Mouse (Mus musculus): ENCODE results near the gene Stpg2. TPM values are rescaled to one million over a fixed set of nuclear protein-coding genes. Genes with fewer than 3 reads are reported as not detected.

Stpg2 gene
- polyA plus RNA-seq (2012; rRNA removed): 7.5 and 8.0 TPM in 2 replicates

DNA sequence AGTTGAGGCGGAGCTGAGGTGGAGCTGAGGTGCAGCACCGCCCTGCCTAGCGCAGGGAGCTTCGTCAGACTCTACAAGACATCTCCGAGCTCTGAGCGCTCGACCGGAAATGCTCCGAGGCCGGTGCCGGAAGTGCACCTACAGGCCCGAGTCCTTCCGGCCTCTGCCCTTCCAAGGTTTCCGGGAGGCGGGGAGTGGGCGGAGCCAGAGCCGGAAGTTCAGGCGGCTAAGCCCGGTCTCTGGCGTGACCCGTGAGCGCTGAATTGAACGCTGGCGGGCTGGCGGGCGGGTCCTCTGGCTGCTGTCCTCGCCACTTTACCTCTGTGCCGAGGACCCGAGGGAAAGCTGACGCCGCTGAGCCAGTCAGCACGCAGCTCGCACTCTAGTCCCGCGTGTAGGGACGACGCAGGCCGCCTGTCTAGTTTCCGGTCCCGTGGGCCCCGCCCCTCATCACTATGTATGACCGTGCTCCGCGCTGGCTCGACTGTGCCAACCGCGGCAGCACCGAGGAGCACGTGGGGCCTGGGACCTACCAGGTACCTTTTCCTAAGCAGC is at the start of gene Stpg2:
Stpg2 (plus strand) TSS at position 251 of the 555 bp plus-strand sequence.
- peak within 1 kb of the TSS; percentile 96 for H3K27ac ChIP-seq (ENCODE audit: control insufficient read depth, insufficient read depth, low read depth, low read length)
- no peaks in the 10 kb centered on the region for H3K27me3 ChIP-seq (ENCODE audit: control insufficient read depth, insufficient read depth, low read length)
- H3K4me3 ChIP-seq (ENCODE audit: control insufficient read depth, low read depth, low read length): peak within 1 kb of the TSS; percentile 97
- no peaks in the 10 kb centered on the region; the same call in 1 of the 2 replicates for H3K4me1 ChIP-seq (ENCODE audit: control insufficient read depth, insufficient read depth, low read length)
- H3K36me3 ChIP-seq (ENCODE audit: control insufficient read depth, insufficient read depth, low read length): no peaks in the 10 kb centered on the region
- TF ChIP-seq CTCF (IDR thresholded peaks at IDR 0.05; ENCODE audit: control insufficient read depth, insufficient read depth, insufficient replicate concordance, low read depth, low read length) (0 out of 2 replicates have a peak, but pooled peaks have one; percentile 7), POLR2A (IDR thresholded peaks at IDR 0.05; ENCODE audit: control insufficient read depth, low read depth, low read length) (peak; percentile 70)

DNA sequence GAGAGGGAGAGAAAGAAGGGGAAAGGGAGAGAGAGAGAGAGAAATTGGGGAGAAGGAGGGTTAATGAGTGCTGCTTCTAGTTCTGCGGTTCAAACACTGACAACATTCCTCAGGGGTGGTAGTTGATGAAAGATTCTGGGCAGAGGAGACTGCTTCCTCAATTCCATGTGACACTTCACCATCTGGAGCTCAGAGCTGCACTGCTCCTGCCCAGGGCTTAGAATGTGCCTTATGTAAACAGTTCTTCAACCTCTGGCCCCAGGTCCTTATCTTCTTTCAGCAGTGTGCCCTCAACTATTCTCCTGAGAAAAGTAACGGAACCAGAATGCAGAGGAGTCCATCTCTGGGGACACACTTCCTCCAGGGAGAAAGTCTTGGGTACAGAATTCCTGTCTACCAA is 43.3 kb upstream of the Stpg2 start:
- Histone ChIP-seq H3K4me1 (ENCODE audit: control insufficient read depth, insufficient read depth, low read length) (no peaks in the 10 kb centered on the region), H3K4me3 (ENCODE audit: control insufficient read depth, low read depth, low read length) (no peak overlapping the region), H3K36me3 (ENCODE audit: control insufficient read depth, insufficient read depth, low read length) (no peaks in the 10 kb centered on the region), H3K27ac (ENCODE audit: control insufficient read depth, insufficient read depth, low read depth, low read length) (no peak overlapping the region), H3K27me3 (ENCODE audit: control insufficient read depth, insufficient read depth, low read length) (no peaks in the 10 kb centered on the region)
- TF ChIP-seq POLR2A (IDR thresholded peaks at IDR 0.05; ENCODE audit: control insufficient read depth, low read depth, low read length) (no peak), CTCF (IDR thresholded peaks at IDR 0.05; ENCODE audit: control insufficient read depth, insufficient read depth, insufficient replicate concordance, low read depth, low read length) (no peak)

DNA sequence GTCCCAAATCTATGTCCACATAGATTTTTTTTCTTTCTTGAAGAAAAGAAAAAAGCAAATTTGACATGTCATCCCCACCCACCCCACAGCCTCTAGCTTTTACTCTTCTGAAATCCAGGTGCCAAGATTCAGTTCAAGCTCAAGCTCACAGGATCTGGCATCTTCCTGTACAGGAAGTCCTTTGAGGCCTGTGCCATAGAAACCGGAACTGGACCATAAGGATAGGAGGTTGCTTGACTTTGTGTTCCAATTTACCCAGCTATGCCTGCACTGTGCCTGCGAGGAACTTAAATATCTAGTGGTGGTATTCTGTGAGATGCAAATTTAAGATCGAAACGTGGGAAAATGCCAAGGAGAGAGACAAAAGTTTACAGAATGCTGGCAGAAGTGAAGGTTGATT is 42.8 kb upstream of the Stpg2 start:
- no peak for TF ChIP-seq POLR2A (IDR thresholded peaks at IDR 0.05; ENCODE audit: control insufficient read depth, low read depth, low read length)
- TF ChIP-seq CTCF (IDR thresholded peaks at IDR 0.05; ENCODE audit: control insufficient read depth, insufficient read depth, insufficient replicate concordance, low read depth, low read length): no peak
- Histone ChIP-seq H3K27me3 (ENCODE audit: control insufficient read depth, insufficient read depth, low read length) (no peaks in the 10 kb centered on the region), H3K4me1 (ENCODE audit: control insufficient read depth, insufficient read depth, low read length) (no peaks in the 10 kb centered on the region), H3K27ac (ENCODE audit: control insufficient read depth, insufficient read depth, low read depth, low read length) (no peak overlapping the region), H3K4me3 (ENCODE audit: control insufficient read depth, low read depth, low read length) (no peak overlapping the region), H3K36me3 (ENCODE audit: control insufficient read depth, insufficient read depth, low read length) (no peaks in the 10 kb centered on the region)

DNA sequence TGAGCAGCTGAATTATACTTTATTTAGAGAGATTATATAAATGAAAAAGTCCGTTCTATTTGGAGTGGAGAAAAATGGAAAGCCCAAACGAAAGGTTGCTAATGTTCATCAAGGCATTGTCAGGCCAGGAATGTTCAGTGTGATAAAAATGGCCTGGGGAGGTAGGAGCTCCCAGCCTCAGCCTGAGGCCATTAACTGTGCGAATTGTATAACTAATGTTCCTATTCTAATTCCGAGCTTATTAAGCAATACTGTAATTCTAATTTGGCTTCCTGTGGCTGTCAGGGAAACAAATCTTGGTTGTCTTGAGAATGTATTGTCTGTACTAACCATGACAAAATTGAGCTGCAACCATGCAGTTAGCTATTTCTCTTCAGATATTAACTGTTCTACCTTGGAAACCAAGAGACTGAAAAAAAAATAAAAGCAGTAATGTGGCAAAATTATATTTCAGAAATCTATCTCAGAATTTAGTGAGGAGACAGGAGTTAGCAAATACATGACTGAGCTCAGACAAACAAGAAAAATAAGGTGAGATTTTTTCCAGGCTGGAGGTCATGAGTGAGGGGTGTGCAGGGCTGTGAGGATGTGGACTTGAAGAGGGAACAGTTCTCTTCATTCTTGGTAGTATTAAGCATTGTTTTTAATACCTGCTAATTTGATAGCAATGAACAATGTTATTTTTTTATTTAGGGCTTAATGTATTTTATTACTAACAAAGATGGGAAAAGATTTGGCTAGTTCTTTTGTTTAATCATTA is 36.8 kb upstream of the Stpg2 start:
- no peaks in the 10 kb centered on the region for H3K4me1 ChIP-seq (ENCODE audit: control insufficient read depth, insufficient read depth, low read length)
- H3K27me3 ChIP-seq (ENCODE audit: control insufficient read depth, insufficient read depth, low read length): no peaks in the 10 kb centered on the region
- no peaks in the 10 kb centered on the region for H3K36me3 ChIP-seq (ENCODE audit: control insufficient read depth, insufficient read depth, low read length)
- H3K27ac ChIP-seq (ENCODE audit: control insufficient read depth, insufficient read depth, low read depth, low read length): no peak overlapping the region
- no peak for TF ChIP-seq CTCF (IDR thresholded peaks at IDR 0.05; ENCODE audit: control insufficient read depth, insufficient read depth, insufficient replicate concordance, low read depth, low read length)
- no peak overlapping the region for H3K4me3 ChIP-seq (ENCODE audit: control insufficient read depth, low read depth, low read length)

DNA sequence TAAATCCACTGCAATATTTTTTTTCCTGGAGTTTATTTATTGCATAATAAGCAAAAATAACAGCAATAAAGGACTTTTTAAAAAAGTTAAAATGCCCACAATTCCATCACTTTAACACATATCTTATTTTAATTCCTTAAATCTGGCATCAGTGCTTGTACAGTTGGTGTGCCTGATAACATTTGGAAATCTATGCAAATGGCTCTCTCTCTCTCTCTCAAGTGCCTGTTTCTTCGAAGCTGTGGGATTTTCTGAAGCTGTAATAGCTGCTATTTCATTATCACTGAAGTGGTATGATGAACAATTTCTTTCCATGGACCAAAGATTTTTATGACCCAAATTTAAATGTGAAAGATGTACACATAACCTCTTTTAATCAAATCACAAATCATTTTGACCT is 35.8 kb upstream of the Stpg2 start:
- H3K36me3 ChIP-seq (ENCODE audit: control insufficient read depth, insufficient read depth, low read length): no peaks in the 10 kb centered on the region
- H3K27ac ChIP-seq (ENCODE audit: control insufficient read depth, insufficient read depth, low read depth, low read length): no peak overlapping the region
- no peak overlapping the region for H3K4me3 ChIP-seq (ENCODE audit: control insufficient read depth, low read depth, low read length)
- H3K4me1 ChIP-seq (ENCODE audit: control insufficient read depth, insufficient read depth, low read length): no peaks in the 10 kb centered on the region
- no peaks in the 10 kb centered on the region for H3K27me3 ChIP-seq (ENCODE audit: control insufficient read depth, insufficient read depth, low read length)
- TF ChIP-seq CTCF (IDR thresholded peaks at IDR 0.05; ENCODE audit: control insufficient read depth, insufficient read depth, insufficient replicate concordance, low read depth, low read length): no peak

DNA sequence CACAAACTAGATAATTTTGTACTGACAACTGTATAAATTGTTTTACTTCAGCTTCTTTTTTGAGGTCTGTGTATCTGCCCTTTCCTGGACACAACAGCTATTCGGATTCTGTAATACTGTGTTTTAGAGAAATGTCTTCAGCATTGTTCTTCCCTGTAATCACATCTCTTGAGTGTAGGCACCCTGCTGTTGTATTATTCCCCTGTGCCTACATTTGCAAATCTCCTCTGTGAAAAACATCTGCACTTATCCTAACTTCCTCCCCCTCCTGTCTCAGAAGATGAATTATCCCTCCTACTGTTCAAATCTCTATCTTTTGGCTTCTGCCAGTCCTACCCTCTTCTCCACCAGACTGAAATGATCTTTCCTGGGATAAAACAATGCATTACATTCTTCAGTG is 28.6 kb upstream of the Stpg2 start:
- Histone ChIP-seq H3K27ac (ENCODE audit: control insufficient read depth, insufficient read depth, low read depth, low read length) (no peak overlapping the region), H3K36me3 (ENCODE audit: control insufficient read depth, insufficient read depth, low read length) (no peaks in the 10 kb centered on the region), H3K27me3 (ENCODE audit: control insufficient read depth, insufficient read depth, low read length) (no peaks in the 10 kb centered on the region), H3K4me1 (ENCODE audit: control insufficient read depth, insufficient read depth, low read length) (no peaks in the 10 kb centered on the region), H3K4me3 (ENCODE audit: control insufficient read depth, low read depth, low read length) (no peak overlapping the region)
- TF ChIP-seq POLR2A (IDR thresholded peaks at IDR 0.05; ENCODE audit: control insufficient read depth, low read depth, low read length) (no peak), CTCF (IDR thresholded peaks at IDR 0.05; ENCODE audit: control insufficient read depth, insufficient read depth, insufficient replicate concordance, low read depth, low read length) (no peak)

DNA sequence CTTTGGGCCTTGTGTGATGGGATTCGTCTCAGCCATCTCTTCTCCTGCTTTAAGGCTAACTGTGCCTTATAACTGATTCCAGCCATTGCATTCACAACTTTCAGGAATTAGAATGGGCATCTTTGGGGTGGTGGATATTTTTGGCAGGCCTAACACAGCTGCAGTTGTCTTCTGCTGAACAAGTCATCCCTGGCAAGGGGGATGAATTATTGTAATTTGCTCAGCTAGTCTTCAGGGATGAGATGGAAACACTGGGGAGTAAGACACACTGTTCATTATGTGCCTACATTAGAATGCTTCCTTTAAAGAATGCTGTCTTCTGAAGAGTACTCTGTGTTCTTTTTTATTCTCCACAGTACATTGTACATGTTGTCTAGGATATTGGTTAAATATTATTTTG is 14.0 kb upstream of the Stpg2 start:
- H3K36me3 ChIP-seq (ENCODE audit: control insufficient read depth, insufficient read depth, low read length): no peaks in the 10 kb centered on the region
- no peak overlapping the region for H3K4me3 ChIP-seq (ENCODE audit: control insufficient read depth, low read depth, low read length)
- TF ChIP-seq CTCF (IDR thresholded peaks at IDR 0.05; ENCODE audit: control insufficient read depth, insufficient read depth, insufficient replicate concordance, low read depth, low read length) (no peak), POLR2A (IDR thresholded peaks at IDR 0.05; ENCODE audit: control insufficient read depth, low read depth, low read length) (no peak)
- H3K27me3 ChIP-seq (ENCODE audit: control insufficient read depth, insufficient read depth, low read length): no peaks in the 10 kb centered on the region
- H3K27ac ChIP-seq (ENCODE audit: control insufficient read depth, insufficient read depth, low read depth, low read length): no peak overlapping the region
- no peaks in the 10 kb centered on the region for H3K4me1 ChIP-seq (ENCODE audit: control insufficient read depth, insufficient read depth, low read length)
